Mouse (Mus musculus): Measurements from ENCODE around the gene Rab6a. TPM values are rescaled to one million over a fixed set of nuclear protein-coding genes. Genes with fewer than 3 reads are reported as not detected.
A peak's percentile ranks its signal among the peaks of the same experiment; 100 is the strongest.
"Not testable (repeated sequence)": the region's sequence is repeated elsewhere in the genome, so short reads cannot be mapped to it uniquely, and the experiment has no call there.

Gene Rab6a
- total RNA-seq (2021) = 100 to 1,000 TPM; 426 to 428 TPM
- long read RNA-seq, experiment 1, transcript Rab6a-201 (8 exons, 3,214 nt) = major isoform, 611 of 675 reads
- long read RNA-seq, experiment 1, transcript Rab6a-202 (8 exons, 3,110 nt) = minor isoform, 21 of 675 reads
- long read RNA-seq, experiment 1, partial matches to known transcripts = 7 of 675 reads
- long read RNA-seq, experiment 1, other reads (novel, unspliced or antisense) = 32 of 675 reads
- long read RNA-seq, experiment 2, transcript Rab6a-201 (8 exons, 3,214 nt) = major isoform, 366 of 431 reads
- long read RNA-seq, experiment 2, transcript Rab6a-204 (3 exons, 567 nt) = minor isoform, 6 of 431 reads
- long read RNA-seq, experiment 2, transcript Rab6a-202 (8 exons, 3,110 nt) = minor isoform, 16 of 431 reads
- long read RNA-seq, experiment 2, partial matches to known transcripts = 36 of 431 reads
- long read RNA-seq, experiment 2, other reads (novel, unspliced or antisense) = 7 of 431 reads

- peak; percentile 95 to 99 for DNase-seq (ENCODE audit: low spot score in 2 of 2)
Measured at GRCm38 (mm10) chr7:100607214-100608129, at the start of gene Rab6a. Gene Rab6a, plus strand, starts transcription at chr7:100607410.

DNA sequence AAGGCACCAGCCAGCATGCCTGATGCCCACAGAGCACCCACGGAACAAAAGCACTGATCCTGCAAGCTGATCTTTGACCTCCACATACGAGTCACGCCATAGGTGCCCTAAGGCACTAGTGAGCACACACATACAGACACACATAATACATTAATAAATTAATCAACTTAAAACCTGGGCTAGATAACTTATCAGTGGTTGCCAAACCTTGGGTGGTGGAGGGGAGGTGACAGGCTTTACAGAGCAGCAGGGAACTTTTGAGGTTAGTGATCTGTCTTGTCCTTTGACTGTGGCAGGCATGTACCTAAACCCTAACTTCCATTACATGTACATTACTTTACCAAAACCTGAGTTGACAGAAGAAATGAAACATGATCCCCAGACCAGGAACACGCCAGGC lies 47.9 kb upstream of the Rab6a start:
- DNase-seq (ENCODE audit: low spot score in 2 of 2) = no peak

GRCm38 (mm10) chr7:100561861-100562587 lies 45.2 kb upstream of the Rab6a start:
- no peak for DNase-seq (ENCODE audit: low spot score in 2 of 2)

- not testable (repeated sequence) for DNase-seq (ENCODE audit: low spot score in 2 of 2)
Measured at GRCm38 (mm10) chr7:100567238-100567637, 40.0 kb upstream of the Rab6a start.

- no peak for DNase-seq (ENCODE audit: low spot score in 2 of 2)
Measured at GRCm38 (mm10) chr7:100569907-100570306, 37.3 kb upstream of the Rab6a start.

GRCm38 (mm10) chr7:100570930-100571715 lies 36.1 kb upstream of the Rab6a start:
- DNase-seq (ENCODE audit: low spot score in 2 of 2) = no peak

DNA sequence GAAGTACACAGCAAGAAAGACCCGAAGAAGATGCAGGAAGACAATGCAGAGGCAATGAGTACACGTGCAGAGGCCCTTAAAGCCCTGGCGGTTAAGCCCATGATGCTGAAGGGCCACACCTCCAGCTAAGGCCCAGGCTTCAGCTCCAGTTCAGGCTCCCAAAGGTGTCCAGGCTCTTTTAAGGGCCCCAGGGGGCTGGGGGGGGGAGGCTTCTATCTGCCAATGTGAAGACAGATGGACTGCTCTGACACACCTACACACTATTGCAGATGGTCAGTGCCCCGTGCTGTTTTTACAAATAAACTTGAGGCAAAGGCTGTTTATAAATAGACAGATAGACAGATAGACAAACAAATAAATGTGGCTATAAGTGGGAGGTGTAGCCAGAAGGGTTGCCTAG lies 35.1 kb upstream of the Rab6a start:
- no peak for DNase-seq (ENCODE audit: low spot score in 2 of 2)

GRCm38 (mm10) chr7:100572704-100573103 lies 34.5 kb upstream of the Rab6a start:
- no peak for DNase-seq (ENCODE audit: low spot score in 2 of 2)

GRCm38 (mm10) chr7:100578794-100579193 lies 28.4 kb upstream of the Rab6a start:
- no peak for DNase-seq (ENCODE audit: low spot score in 2 of 2)

DNA sequence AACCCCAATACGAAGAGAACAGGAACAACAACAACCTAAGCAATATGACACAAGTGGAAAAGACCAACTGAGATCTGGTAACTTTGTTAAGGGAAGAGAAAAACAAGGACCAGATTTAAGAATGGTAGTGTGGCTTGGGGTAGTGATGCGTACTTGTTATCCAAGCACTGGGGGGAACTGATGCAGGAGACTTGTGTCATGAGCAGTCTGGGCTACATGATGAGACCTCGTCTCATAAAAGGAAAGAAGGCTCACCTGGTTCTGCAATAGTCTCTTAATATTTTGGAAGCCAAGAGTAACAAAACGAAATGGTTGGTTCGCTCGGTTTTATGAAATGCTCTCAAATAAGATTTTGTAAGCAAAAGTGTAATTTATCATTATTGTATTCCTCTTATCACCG lies 25.0 kb upstream of the Rab6a start:
- DNase-seq (ENCODE audit: low spot score in 2 of 2) = no peak

DNA sequence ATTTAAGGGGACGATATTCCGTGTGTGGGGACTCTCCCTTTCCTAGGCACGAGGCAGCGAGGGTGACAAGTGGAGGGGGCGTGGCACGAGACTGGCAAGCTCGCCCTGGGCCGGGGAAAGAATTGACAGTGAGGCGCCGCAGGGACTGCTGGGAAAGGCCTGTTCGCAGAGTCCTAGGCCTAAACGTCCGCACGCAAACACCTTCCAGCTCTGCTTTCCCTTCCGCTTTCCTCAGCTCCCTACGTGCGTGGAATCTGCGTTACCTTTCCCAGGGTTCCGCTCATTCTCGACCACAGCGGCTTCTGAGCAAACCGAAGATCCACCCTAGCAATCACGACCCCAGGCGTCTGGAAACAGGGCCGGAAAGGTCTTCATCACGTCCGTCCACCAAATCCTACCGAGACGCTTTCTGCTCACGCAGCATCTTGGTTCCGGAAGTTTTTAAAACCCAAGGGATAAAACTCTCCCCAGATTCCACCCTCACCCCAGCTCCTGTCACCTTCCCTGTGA lies 24.4 kb upstream of the Rab6a start:
- DNase-seq (ENCODE audit: low spot score in 2 of 2) = peak; percentile 85 to 90

DNA sequence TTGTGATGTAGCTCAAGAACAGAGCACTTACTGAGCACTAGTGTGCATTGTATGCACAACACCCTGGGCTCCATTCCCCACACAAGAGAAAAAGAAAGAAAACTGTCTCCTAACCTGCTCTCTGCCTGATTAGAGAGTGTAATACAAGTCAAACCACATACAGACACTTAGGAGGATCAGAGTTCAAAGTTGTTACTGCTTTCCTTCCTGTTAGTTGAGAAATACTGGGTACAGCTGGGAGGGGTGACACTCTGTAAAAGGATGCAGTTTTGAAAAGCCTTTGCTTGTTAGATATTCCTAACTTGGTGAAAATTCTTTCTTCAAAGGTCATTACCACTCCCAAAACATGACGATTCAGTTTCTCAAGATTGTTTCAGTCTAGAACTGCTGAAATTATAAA lies 17.4 kb upstream of the Rab6a start:
- DNase-seq (ENCODE audit: low spot score in 2 of 2) = no peak

GRCm38 (mm10) chr7:100590504-100590844 lies 16.7 kb upstream of the Rab6a start:
- no peak for DNase-seq (ENCODE audit: low spot score in 2 of 2)

GRCm38 (mm10) chr7:100590845-100591521 lies 16.2 kb upstream of the Rab6a start:
- peak; percentile 59 to 79 for DNase-seq (ENCODE audit: low spot score in 2 of 2)

GRCm38 (mm10) chr7:100591522-100591852 lies 15.7 kb upstream of the Rab6a start:
- no peak for DNase-seq (ENCODE audit: low spot score in 2 of 2)

- DNase-seq (ENCODE audit: low spot score in 2 of 2) = no peak
Measured at GRCm38 (mm10) chr7:100593349-100593748, 13.9 kb upstream of the Rab6a start.

- DNase-seq (ENCODE audit: low spot score in 2 of 2) = peak; percentile 37 to 38
Measured at GRCm38 (mm10) chr7:100600211-100600610, 7.0 kb upstream of the Rab6a start.

DNA sequence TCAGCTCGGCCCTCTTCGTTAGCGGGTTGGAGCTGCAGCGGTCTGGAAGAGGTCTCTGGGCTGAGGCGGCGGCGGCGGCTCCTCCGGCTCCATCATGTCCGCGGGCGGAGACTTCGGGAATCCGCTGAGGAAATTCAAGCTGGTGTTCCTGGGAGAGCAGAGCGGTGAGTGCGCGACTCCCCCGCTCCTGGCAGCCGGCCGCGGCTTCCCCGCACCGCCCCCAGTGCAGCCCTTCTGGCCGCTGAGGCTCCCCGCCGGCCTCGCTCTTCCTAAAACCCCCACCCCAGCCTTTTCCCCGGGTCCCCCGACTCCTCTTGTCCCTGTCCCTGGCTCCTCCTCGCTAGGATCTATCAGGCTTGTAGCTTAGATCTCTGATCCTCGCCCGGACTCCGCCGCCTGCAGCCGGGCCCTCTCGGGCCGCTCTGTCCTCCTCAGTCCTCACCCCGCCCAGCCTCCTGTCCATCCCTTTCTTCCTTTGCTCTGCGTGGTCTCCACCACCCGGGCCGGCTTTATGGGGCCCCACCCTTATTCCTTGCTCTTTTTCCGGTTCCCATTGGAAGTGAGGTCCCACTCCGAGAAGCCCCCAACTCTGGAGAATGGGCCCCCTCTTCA lies 1.0 kb downstream of the Rab6a start, which contains the start of gene Mrpl48:
Mrpl48 (minus strand) TSS at position 172 of the 612 bp plus-strand sequence.
- DNase-seq (ENCODE audit: low spot score in 2 of 2) = peak; percentile 67 to 75

GRCm38 (mm10) chr7:100608910-100609309 lies 1.7 kb downstream of the Rab6a start:
- no peak for DNase-seq (ENCODE audit: low spot score in 2 of 2)
